Mouse (Mus musculus) MN1 (cell line): Measurements from ENCODE around the gene Manbal.

Source experiments
- DNase-seq: peaks from one replicate; pipeline ENCODE4 v3.0.0-alpha.2; 2016; ENCODE audit warnings: low spot score

The Manbal gene

GRCm38 (mm10) chr2:157367184-157367893, at the start of gene Manbal:
Gene Manbal, plus strand, starts transcription at chr2:157367594.
- DNase-seq, result peak; percentile 94

GRCm38 (mm10) chr2:157320135-157320534, 47.3 kb upstream of the Manbal start:
- no peak for DNase-seq

DNA sequence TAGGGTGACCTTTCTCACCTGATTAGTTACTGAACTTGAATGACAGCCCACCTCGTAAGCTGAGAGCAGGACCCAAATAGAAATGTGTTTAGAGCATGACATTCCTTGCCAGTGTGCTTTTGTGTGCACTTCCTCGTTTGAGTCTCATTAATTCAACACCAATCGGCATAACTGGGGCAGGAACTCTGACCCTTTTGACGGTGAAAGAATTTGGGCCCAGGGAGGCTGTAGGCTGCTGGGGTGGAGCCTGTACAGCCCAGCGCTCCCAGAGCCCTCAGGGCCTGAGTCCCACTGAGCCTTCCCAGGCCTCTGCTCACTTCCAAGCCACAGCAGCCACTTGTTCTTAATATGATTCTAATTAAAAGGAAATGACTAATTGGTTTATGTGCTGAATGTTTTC, 46.5 kb upstream of the Manbal start:
- DNase-seq, result no peak

DNA sequence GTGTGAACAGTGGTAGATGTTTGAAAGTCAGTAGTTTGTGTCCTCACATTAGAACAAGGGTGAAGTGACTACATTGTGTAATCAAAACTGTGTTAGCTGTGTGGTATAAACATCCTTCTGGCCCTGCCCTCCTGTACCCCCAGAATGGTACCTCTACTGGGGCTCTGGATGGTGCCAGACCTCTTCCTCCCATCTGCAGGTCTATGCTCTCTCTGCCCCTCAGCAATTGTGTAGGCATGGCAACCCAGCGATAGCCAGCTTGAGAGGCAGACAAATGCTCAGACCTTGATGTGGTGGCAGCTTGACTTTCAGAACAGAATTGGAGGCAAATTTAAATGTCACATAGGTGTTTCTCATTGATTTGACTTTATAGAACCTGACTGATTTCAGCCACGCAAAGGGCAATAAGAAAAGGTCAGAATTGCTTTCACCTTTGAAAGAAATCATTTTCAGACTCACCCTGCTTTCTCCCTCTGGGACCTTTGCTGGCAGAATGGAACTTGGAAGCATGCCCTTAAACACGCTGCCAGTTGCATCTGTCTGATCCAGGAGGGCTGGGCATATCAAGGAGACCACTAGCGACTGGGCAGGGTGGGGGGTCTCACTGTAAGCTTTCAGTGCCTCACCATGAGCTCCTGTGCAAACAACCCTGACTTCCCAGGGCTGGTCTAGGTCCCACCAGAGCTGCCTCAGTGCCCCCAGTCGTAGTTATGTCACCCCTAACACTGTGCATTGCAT, 45.2 kb upstream of the Manbal start:
- DNase-seq, result no peak

- DNase-seq, result no peak
These were observed 42.2 kb upstream of the Manbal start for GRCm38 (mm10) chr2:157325238-157325637.

DNA sequence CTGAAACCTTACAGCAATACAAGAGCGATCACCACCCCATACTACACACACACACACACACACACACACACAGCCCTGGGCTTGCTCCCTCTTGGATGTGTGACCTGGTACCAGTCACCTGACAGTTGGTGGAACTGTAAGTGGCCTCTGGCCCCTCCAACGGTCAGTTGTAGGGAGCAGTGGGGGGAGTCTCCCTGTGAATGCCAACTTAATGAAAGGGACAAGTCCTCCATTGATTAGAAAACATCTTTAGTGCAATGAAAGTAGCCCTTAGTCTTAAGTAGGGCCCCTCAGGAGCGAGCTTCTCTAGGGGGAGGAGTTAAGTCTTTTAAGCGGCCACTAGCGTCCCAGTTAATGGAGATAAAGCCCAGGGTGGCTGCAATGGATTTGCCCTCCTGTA, 39.3 kb upstream of the Manbal start:
- DNase-seq, result no peak

GRCm38 (mm10) chr2:157328570-157328969, 38.8 kb upstream of the Manbal start:
- DNase-seq, result no peak

GRCm38 (mm10) chr2:157332059-157332458, 35.3 kb upstream of the Manbal start:
- no peak for DNase-seq

DNA sequence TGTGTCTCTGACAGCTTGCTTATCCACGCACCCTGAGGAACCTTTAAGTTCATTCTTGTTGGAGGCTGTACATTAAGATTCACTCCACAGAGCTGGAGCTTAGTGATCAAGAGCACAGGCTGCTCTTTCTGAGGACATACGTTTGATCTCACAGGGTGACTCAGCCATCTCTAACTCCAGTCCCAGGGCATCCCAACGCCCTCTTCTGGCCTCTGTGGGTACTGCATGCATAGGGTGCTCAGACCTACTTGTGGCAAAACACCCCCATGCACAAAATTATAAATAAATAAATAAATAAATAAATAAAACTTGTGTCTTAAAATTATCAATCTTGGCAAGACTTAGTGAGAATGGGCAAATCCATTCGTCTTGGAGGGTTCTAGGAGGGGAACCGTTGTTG, 28.7 kb upstream of the Manbal start:
- DNase-seq, result peak; percentile 81

DNA sequence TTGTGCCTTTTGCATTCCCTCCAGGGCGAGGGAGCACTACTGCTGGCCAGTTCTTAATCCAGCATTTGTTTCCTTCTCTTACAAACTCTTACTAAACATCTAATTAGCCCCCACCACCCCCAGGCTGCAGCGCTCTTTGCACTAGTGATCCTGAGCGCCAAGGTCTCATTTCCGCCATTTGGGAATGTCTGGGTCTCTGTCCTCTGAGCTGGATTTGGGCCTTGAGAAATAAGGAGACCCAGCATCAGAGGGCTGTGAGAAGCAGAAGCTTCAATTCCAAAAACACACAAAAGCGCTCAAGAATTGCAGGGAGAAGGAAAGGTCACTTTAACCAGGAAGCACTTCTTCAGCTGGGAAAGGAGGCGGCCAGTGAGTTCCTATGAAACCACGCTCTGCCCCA, 27.9 kb upstream of the Manbal start:
- no peak for DNase-seq

DNA sequence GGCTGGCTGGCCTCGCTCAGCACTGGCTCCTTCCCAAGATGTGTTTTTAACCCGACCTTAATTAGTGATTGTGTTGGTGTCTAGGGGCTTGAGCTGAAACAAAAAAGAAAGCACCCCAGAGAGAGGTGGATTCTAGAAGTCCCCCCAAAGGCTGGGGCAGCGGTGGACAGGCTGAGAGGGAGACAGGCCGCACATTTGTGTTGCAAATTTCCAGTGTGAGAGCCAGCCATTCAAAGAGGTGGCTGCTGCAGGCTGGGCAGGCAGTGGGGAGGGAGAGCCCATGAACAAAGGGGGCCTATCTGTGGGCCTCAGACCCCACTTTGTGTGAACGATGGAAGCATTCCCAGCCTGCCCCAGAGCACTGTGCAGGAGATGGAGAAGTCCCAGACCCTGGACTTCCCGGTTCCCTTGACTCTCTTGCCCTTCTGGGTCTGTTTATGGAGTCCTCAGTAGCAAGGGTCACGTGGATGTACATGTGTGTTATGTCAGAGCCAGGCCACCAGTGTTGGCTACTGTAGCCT, 27.1 kb upstream of the Manbal start:
- DNase-seq, result peak; percentile 37

DNA sequence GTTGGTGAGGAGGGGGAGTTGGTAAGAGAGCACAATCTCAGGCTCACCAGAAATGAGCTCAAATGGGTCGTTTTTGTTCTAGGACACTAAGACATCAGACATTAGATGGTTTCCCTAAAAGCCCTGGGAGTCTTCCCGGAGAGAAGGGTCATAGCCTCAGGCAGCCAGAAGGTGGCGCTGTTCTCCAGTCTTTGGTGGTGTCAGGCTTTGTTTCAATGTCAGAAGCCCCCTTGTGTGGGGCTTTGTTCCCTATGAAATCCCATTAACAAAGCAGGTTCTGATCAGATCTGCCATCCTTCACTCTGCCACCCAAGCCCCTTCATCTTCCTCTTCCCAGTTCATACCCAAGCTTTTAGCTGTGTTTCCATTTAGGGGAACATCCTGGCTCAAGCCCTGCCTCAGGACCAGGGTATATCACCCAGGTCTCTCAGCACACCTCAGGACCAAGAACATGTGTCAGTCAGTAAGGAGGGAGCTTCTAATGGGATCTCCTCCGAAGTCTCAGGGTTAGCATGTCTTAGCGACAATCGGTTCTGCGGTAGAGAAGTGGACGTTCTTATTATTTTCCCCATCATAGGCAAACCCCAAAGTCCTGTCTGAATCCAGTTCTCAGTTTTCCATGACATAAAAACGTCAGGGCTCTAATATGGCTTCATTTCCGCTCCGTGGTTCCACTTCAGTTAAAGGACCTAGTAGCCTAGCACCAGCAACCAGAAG, 25.7 kb upstream of the Manbal start:
- peak; percentile 79 for DNase-seq

- no peak for DNase-seq
These were observed 25.0 kb upstream of the Manbal start for GRCm38 (mm10) chr2:157342328-157342926.

- no peak for DNase-seq
These were observed 24.1 kb upstream of the Manbal start for GRCm38 (mm10) chr2:157343337-157343736.

DNA sequence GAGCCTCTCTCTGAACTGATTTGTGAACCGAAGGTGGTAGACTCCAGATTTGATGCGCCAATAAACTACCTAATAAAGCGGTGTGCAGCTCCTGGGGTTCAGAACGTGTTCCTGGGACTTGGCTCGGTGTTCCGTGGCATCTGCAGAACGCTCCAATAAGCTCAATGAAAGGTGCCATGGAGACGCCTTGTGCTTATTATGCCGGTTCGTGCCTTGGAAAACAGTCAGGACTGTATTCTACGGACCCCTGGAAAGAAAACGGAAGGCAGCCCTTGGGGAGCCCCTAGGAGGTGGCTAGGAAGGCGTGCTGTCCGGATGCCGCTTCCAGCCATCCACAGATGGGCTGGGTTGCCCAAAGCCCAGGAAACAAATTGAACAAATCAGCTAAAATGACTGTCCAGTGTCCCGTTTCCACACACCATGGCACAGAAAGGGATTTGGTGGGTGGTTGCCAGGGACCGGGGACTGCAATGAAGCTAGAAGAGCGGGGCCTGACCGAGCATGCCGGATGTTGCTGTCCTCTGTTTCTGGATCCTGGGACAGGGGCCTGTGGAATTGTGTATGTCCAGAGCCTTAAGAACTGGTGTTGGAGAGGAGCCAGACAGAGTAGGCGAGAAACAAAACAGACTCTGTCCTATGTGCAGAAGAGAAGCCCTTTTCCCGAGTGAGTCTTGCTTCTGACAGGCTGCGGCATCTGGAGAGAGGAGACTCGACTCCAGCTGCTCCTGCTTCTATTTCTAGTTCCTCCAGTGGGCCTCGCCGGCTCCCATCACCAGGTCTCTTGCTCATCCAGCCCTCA, 19.8 kb upstream of the Manbal start, which contains the start of gene Ghrh:
Gene Ghrh, minus strand, starts transcription at position 146 of the 799 bp plus-strand sequence.
- DNase-seq, result peak; percentile 85

- peak; percentile 51 for DNase-seq
These were observed 18.1 kb upstream of the Manbal start for GRCm38 (mm10) chr2:157349121-157349778.

DNA sequence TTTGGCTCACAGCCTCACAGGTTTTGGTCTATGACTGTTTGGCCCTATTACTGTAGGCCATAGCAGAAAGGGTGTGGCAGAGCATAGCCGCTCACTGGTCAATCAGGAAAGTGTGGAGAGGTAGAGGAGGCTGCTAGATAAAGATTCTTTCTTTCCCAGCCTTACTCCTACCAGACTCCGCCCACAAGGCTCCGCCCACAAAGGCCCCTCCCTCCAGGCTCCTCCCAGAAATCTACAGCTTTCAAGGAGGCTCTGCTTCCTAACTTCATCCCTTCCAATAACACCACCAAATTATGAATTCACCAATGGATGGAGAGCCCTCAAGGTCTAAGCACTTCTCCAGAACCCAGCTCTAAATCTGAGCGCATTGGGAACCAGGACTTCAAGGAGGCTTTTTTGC, 14.2 kb upstream of the Manbal start:
- DNase-seq, result no peak

DNA sequence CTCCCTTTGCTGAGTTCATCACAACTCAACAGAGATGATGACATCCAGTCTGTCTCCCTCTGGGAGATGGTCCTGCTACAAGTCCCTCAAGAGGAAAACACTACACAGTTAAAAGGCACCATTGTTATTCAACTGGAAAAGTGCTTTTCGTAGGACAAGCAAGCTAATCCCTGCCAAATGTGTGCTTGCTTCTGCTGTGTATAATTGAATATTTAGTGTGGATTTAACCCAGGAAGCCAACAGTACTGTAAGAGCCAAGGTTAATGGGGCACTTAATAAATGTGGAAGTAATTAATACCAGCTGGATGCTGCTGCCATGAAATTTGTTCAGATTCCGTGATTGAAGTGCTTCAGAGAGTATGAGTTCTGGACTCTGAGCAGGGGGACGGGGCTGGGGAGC, 13.3 kb upstream of the Manbal start:
- no peak for DNase-seq

- DNase-seq, result no peak
These were observed 7.4 kb upstream of the Manbal start for GRCm38 (mm10) chr2:157360028-157360427.

GRCm38 (mm10) chr2:157363031-157363430, 4.4 kb upstream of the Manbal start:
- no peak for DNase-seq

- DNase-seq, result no peak
These were observed 632 bp upstream of the Manbal start for GRCm38 (mm10) chr2:157366762-157367161.
